Mouse (Mus musculus) megakaryocyte, embryonic 14.5 days (primary cell): Measurements from ENCODE around the gene Celf3.

Source experiments
- FLI1 ChIP-seq: IDR thresholded peaks from 2 replicates; pipeline ENCODE4 v1.6.1; 2012; ENCODE audit warnings: low read length, inconsistent platforms, mixed read lengths
- GATA1 ChIP-seq: IDR thresholded peaks from 3 replicates; pipeline ENCODE4 v1.6.1; 2012; ENCODE audit warnings: mixed read lengths, low read length, inconsistent platforms, borderline replicate concordance

DNA sequence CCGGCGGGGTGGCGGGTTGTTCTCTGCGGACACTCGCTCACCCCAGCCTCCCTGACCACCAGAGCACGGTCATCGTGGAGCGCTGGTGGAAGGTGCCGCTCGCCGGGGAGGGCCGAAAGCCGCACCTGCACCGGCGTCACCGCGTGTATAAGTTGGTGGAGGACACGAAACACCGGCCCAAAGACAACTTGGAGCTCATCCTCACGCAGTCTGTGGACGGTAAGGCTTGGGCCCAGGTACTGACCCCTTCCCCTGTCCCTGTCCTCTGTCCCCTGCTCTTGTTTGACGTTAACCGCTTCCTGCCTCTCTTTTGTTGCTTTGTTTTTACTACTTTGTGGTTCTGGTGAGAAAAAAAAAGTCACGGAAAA, 34.5 kb upstream of the Celf3 start, which contains the start of gene Oaz3:
- TF ChIP-seq GATA1 (no peak), FLI1 (no peak)
